In the genomic region with DNA sequence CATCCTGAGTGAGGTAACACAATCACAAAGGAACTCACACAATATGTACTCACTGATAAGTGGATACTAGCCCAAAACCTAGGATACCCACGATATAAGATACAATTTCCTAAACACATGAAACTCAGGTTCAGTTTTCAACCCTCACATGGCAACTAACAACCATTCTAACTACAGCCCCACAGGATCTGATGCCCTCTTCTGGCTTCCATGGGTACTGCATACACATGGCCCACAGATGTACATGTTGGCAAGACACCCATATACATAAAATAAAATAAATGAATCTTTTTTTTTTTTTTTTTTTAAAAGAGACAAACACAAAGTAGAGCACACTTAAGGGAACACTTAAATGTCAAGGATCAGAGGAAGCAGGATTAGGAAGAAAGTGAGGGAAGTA, we compare ENCODE assay signal across 8 mouse cellular contexts. TPM values are rescaled to one million over a fixed set of nuclear protein-coding genes. Genes with fewer than 3 reads are reported as not detected.
DNase-seq lines count a peak whose midpoint lies in the region; ATAC-seq and TF ChIP-seq lines count a peak whose summit lies in the region.
"Not testable (repeated sequence)": the region's sequence is repeated elsewhere in the genome, so short reads cannot be mapped to it uniquely, and the experiment has no call there.

No protein-coding gene starts in this region.

- not testable (repeated sequence) for H3K4me1 ChIP-seq in G1E (ENCODE audit: insufficient read depth, low read depth, low read length); kidney, adult 2 months (ENCODE audit: control insufficient read depth, insufficient read depth, low read length); liver, postnatal 0 days (ENCODE audit: insufficient read depth)

- TF ChIP-seq POLR2A in kidney, adult 2 months (IDR thresholded peaks at IDR 0.05; ENCODE audit: low read depth, low read length) = not testable (repeated sequence)

- peaks cover 56% of the 10 kb centered on the region for H3K36me3 ChIP-seq in G1E (replicated peaks)
- not testable (repeated sequence) for H3K36me3 ChIP-seq in kidney, adult 2 months (ENCODE audit: control insufficient read depth, insufficient read depth, low read length)
- H3K36me3 ChIP-seq in liver, postnatal 0 days (replicated peaks; ENCODE audit: insufficient read depth, low read length) = peaks cover 16% of the 10 kb centered on the region

- not testable (repeated sequence) for H3K27me3 ChIP-seq in G1E (ENCODE audit: insufficient read depth, low read length); kidney, adult 2 months (replicated peaks; ENCODE audit: control insufficient read depth, insufficient read depth, low read length); liver, postnatal 0 days (ENCODE audit: insufficient read depth, low read length)

- peak; percentile 33 for TF ChIP-seq CTCF in G1E (IDR thresholded peaks at IDR 0.05; ENCODE audit: low read depth, low read length)
- TF ChIP-seq CTCF in kidney, adult 2 months (conservative IDR thresholded peaks at IDR 0.05; ENCODE audit: insufficient read depth, insufficient read length, low read depth, low read length) = peak; percentile 40; the same call in 1 of the 2 replicates
- TF ChIP-seq CTCF in liver, postnatal 0 days (IDR thresholded peaks at IDR 0.05; ENCODE audit: low read depth) = peak; percentile 62

- H3K27ac ChIP-seq in kidney, adult 2 months (ENCODE audit: insufficient read depth, low read depth, low read length); liver, postnatal 0 days (ENCODE audit: low read depth): not testable (repeated sequence)

- peak; percentile 44 for DNase-seq in A20 (ENCODE audit: low read depth, low spot score)
- not testable (repeated sequence) for DNase-seq in G1E (ENCODE audit: low spot score); kidney, adult 2 months
- peak; percentile 33 for DNase-seq in liver, postnatal 0 days
- peak; percentile 5 for DNase-seq in spleen, adult 12 weeks (ENCODE audit: low spot score)
- peak; percentile 64 for DNase-seq in thymus, postnatal 25 days

- H3K9ac ChIP-seq in liver, postnatal 0 days (replicated peaks) = not testable (repeated sequence)

- H3K4me2 ChIP-seq in liver, postnatal 0 days (ENCODE audit: low read depth, low read length) = not testable (repeated sequence)

- 100% methylated on average over 1 of the region's 1 CpGs for WGBS in kidney, adult 2 months
- WGBS in liver, postnatal 0 days (ENCODE audit: insufficient replicate concordance) = 88% methylated on average over 1 of the region's 1 CpGs

- not testable (repeated sequence) for H3K9me3 ChIP-seq in G1E (replicated peaks); liver, postnatal 0 days (ENCODE audit: low read length)

- not testable (repeated sequence) for H3K4me3 ChIP-seq in G1E (ENCODE audit: low read depth, low read length); kidney, adult 2 months (ENCODE audit: insufficient read depth, low read depth, low read length); liver, postnatal 0 days (ENCODE audit: low read depth, low read length)

- not testable (repeated sequence) for ATAC-seq in G1E (ENCODE audit: extremely low read depth, insufficient number of reproducible peaks, low FRiP score, poor library complexity, severe bottlenecking); liver, postnatal 0 days
- ATAC-seq in activated CD4-positive, CD25-positive, alpha-beta regulatory T cell, adult 4 months = peak; percentile 40
- 0 out of 2 replicates have a peak, but pooled peaks have one; percentile 55 for ATAC-seq in erythroid progenitor cell, adult 5-6 weeks (replicated peaks; ENCODE audit: low FRiP score, poor library complexity, severe bottlenecking)

- not testable (repeated sequence) for TF ChIP-seq EP300 in liver, postnatal 0 days (IDR thresholded peaks at IDR 0.05; ENCODE audit: low read depth)

RNA-seq across cellular contexts. Expression of gene Ikbke, which starts 49.7 kb away (rescaled TPM):
- total RNA-seq in G1E (2014; fragmentation: Nextera tagmentation) (0.60 and 1.7 TPM in 2 replicates), G1E (2017) (0.87 and 1.1 TPM in 2 replicates)
- polyA plus RNA-seq in G1E (2012) = 0.06 and 0.17 TPM in 2 replicates
- 10 to 100 TPM; 68.0 to 91.2 TPM for polyA plus RNA-seq in activated CD4-positive, CD25-positive, alpha-beta regulatory T cell, adult 4 months (2017; shearing (Covaris generic))
- 2.5 and 18.4 TPM in 2 replicates for total RNA-seq in erythroid progenitor cell, adult 5-6 weeks (2015; ENCODE audit: low replicate concordance)
- 4.8 and 6.7 TPM in 2 replicates for total RNA-seq in erythroid progenitor cell, adult 5-6 weeks (2017; ENCODE audit: low replicate concordance)
- 7.6 and 10.5 TPM in 2 replicates for polyA plus RNA-seq in kidney, adult 2 months (2012; rRNA removed)
- polyA plus RNA-seq in liver, postnatal 0 days (2015; fragmentation: Nextera tagmentation; extraction: Ambion mirVana) = 3.9 and 4.4 TPM in 2 replicates
